Comparison of ENCODE assay signal across 28 mouse cellular contexts in genomic region chr6:54754810-54755209, GRCm38 (mm10).
"Had no signal": no experiment of that assay in that cellular context is flagged by ENCODE, and none has a peak within 500 bp of the region (broad histone marks: within the 10 kb centered on the region; RNA-seq: fewer than 3 reads in every experiment).

No protein-coding gene starts in this region.

- H3K4me2 ChIP-seq: heart, embryonic 13.5 days; heart, embryonic 15.5 days; hindbrain, embryonic 13.5 days; hindbrain, embryonic 15.5 days; kidney, embryonic 15.5 days; limb, embryonic 12.5 days; liver, embryonic 11.5 days; liver, embryonic 13.5 days; liver, embryonic 15.5 days had no signal

- DNase-seq: gastrocnemius, adult 2 months; gastrocnemius, postnatal 10 days; gastrocnemius, postnatal 25 days; heart, adult 18-20 months; heart, postnatal 14 days; heart, postnatal 36 days; kidney, adult 11 months; kidney, adult 2 months; kidney, adult 9 months; kidney, postnatal 14 days; kidney, postnatal 4 days; liver; liver, embryonic 13.5 days had no signal

- H3K4me3 ChIP-seq: gastrocnemius, adult 2 months; heart, embryonic 10.5 days; heart, embryonic 13.5 days; heart, embryonic 15.5 days; hindbrain, embryonic 13.5 days; hindbrain, embryonic 15.5 days; kidney, embryonic 15.5 days; layer of hippocampus, adult 2 months; left cerebral cortex, adult 2 months; limb, embryonic 10.5 days; limb, embryonic 12.5 days; liver, embryonic 13.5 days; liver, embryonic 15.5 days had no signal

- H3K27me3 ChIP-seq: heart, embryonic 13.5 days; heart, embryonic 15.5 days; hindbrain, embryonic 15.5 days; kidney, embryonic 15.5 days; limb, embryonic 12.5 days; liver, embryonic 13.5 days; liver, embryonic 15.5 days had no signal

- H3K9me3 ChIP-seq: heart, embryonic 10.5 days; heart, embryonic 13.5 days; heart, embryonic 15.5 days; hindbrain, embryonic 13.5 days; hindbrain, embryonic 15.5 days; kidney, embryonic 15.5 days; limb, embryonic 10.5 days; limb, embryonic 12.5 days; liver, embryonic 13.5 days; liver, embryonic 15.5 days had no signal

- H3K27ac ChIP-seq: gastrocnemius, adult 2 months; heart, embryonic 10.5 days; heart, embryonic 13.5 days; heart, embryonic 15.5 days; hindbrain, embryonic 13.5 days; hindbrain, embryonic 15.5 days; hindbrain, postnatal 0 days; kidney, embryonic 15.5 days; kidney, postnatal 0 days; layer of hippocampus, adult 2 months; left cerebral cortex, adult 2 months; limb, embryonic 10.5 days; limb, embryonic 12.5 days; liver, embryonic 13.5 days; liver, embryonic 15.5 days had no signal

- ATAC-seq: hindbrain, postnatal 0 days; intestine, embryonic 16.5 days had no signal

- H3K36me3 ChIP-seq: heart, embryonic 10.5 days; heart, embryonic 13.5 days; heart, embryonic 15.5 days; hindbrain, embryonic 13.5 days; hindbrain, embryonic 15.5 days; kidney, embryonic 15.5 days; limb, embryonic 10.5 days; limb, embryonic 12.5 days; liver, embryonic 13.5 days; liver, embryonic 15.5 days had no signal

- H3K9ac ChIP-seq: heart, embryonic 13.5 days; heart, embryonic 15.5 days; hindbrain, embryonic 13.5 days; hindbrain, embryonic 15.5 days; kidney, embryonic 15.5 days; limb, embryonic 12.5 days; liver, embryonic 13.5 days; liver, embryonic 15.5 days had no signal
